Mouse (Mus musculus) heart, embryonic 15.5 days (tissue): ENCODE measurements around the gene Lin28a. TPM values are rescaled to one million over a fixed set of nuclear protein-coding genes. Genes with fewer than 3 reads are reported as not detected.

Experiments used
- ATAC-seq: fragments of 200-750 bp; cut with Nextera tagmentation; replicated peaks from 2 replicates; pipeline ENCODE4 v1.8.0; 2017; ENCODE audit warnings: low read depth, moderate TSS enrichment; ENCODE audit not compliant: insufficient number of reproducible peaks, insufficient read depth, low FRiP score
- H3K27ac ChIP-seq: fragments of 300-500 bp; sonication (generic); 2 replicates; pipeline ENCODE4 v1.5.1; 2015; ENCODE audit warnings: mild to moderate bottlenecking, inconsistent platforms
- H3K27me3 ChIP-seq: fragments of 300-500 bp; sonication (generic); 2 replicates; pipeline ENCODE4 v1.6.1; 2015; ENCODE audit warnings: inconsistent platforms
- H3K36me3 ChIP-seq: fragments of 300-500 bp; sonication (generic); 2 replicates; pipeline ENCODE4 v1.6.1; 2015; ENCODE audit warnings: mild to moderate bottlenecking, inconsistent platforms
- H3K4me1 ChIP-seq: fragments of 300-500 bp; sonication (generic); replicated peaks from 2 replicates; pipeline ENCODE4 v1.6.1; 2015; ENCODE audit warnings: inconsistent platforms
- H3K4me2 ChIP-seq: fragments of 300-500 bp; sonication (generic); 2 replicates; pipeline ENCODE4 v1.6.1; 2015; ENCODE audit warnings: inconsistent platforms, mild to moderate bottlenecking, moderate library complexity
- H3K4me3 ChIP-seq: fragments of 300-500 bp; sonication (generic); 2 replicates; pipeline ENCODE4 v1.5.1; 2015; ENCODE audit warnings: mild to moderate bottlenecking, inconsistent platforms
- H3K9ac ChIP-seq: fragments of 300-500 bp; sonication (generic); 2 replicates; pipeline ENCODE4 v1.6.1; 2015; ENCODE audit warnings: mild to moderate bottlenecking, inconsistent platforms
- H3K9me3 ChIP-seq: fragments of 300-500 bp; sonication (generic); replicated peaks from 2 replicates; pipeline ENCODE4 v1.6.1; 2016; ENCODE audit warnings: inconsistent platforms
- WGBS: fragments of 180-500 bp; shearing (Covaris S2); methylation state at CpG from one replicate; pipeline ENCODE4 v1.1.7; 2015; ENCODE audit warnings: mixed read lengths; 5-methylcytosine and 5-hydroxymethylcytosine counted together
- polyA plus RNA-seq: library from polyadenylated mRNA; unstranded; fragments of >200 nt; fragmentation: Nextera tagmentation; extraction: Ambion mirVana; gene quantifications from 2 replicates; pipeline ENCODE4 v1.2.1, GENCODE M21; 2015

Lin28a gene
- polyA plus RNA-seq, 1 experiment from 2014 or later = 0.19 TPM

DNA sequence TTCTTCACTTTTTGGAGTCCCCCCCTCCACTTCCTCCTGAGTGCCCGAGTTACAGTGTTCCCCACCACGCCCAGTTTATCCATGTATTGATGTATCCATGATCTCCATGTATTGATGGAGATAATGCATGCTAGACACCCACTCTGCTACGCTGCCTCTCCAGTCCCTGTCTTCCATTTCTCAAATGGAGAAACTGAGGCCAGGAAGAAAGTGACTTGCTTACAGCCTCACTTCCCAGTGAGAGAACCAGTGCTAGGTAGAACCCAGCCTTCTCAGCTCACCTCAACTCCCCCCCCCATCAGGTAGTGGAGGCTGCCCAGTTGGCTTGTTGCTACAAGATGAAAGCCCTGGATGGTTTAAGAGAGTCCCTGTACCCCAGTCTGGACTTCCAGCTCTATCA lies 34.9 kb upstream of the Lin28a start, which contains the start of gene Zfp683:
Gene Zfp683 (plus strand): TSS at position 301 of the 400 bp plus-strand sequence.
- H3K4me3 ChIP-seq = no peak within 1 kb of the TSS
- WGBS = 88% methylated on average over 3 of the region's 3 CpGs

DNA sequence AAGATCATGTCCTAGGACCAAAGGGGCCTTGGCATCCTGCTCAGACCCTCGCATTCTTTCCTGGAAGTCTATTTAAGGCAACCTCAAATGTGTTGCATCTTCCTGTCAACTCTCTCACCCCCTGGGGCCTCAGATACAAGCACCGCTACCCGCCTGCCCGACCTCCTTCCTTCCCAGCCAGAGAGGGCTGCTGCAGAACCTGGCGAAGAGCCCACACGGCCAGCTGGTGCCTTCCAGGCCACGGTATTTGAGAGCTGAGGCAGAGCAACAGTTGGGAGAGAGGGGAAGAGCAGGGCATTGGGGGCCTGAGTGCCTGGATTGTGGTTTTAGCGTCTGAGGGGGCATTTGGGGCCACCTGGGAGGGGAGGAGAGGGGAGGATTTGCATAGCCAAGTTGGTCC lies 33.9 kb upstream of the Lin28a start:
- Histone ChIP-seq H3K27ac (peak overlapping the region; percentile 32), H3K9me3 (no peaks in the 10 kb centered on the region), H3K4me1 (peaks cover 15% of the 10 kb centered on the region), H3K36me3 (no peaks in the 10 kb centered on the region), H3K4me3 (no peak overlapping the region), H3K9ac (no peak overlapping the region), H3K4me2 (0 out of 2 replicates have a peak overlapping the region, but pooled peaks have one; percentile 3), H3K27me3 (peaks cover 5% of the 10 kb centered on the region)
- ATAC-seq = peak; percentile 63; the same call in 1 of the 2 replicates
- WGBS = 2% methylated on average over 8 of the region's 8 CpGs

More for the DNA sequence above, 34.9 kb upstream of the Lin28a start, which contains the start of gene Zfp683:
- Histone ChIP-seq H3K27me3 (peaks cover 5% of the 10 kb centered on the region), H3K36me3 (no peaks in the 10 kb centered on the region), H3K9ac (no peak within 1 kb of the TSS), H3K4me1 (peaks cover 13% of the 10 kb centered on the region), H3K27ac (peak within 1 kb of the TSS; percentile 32), H3K4me2 (0 out of 2 replicates have a peak within 1 kb of the TSS, but pooled peaks have one; percentile 3), H3K9me3 (no peaks in the 10 kb centered on the region)
- no peak for ATAC-seq

DNA sequence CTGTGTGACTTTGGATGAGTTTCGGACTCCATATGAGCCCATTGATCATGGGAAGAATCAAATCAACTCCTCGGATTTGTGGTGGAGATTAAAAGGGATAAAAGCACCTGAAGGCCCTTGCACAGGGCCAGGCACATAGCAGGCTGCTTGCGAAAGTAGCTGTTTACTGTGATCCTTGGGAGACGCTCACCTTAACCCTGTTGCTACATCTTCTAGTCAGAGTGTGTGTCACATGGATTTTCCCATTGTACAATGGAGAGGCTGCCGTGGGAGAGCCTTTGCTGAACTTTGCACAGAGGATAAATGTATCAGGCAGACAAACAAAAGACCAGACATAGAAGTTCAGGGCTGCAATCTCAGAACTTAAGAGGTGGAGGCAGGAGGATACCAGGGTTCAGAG lies 33.3 kb upstream of the Lin28a start:
- no peaks in the 10 kb centered on the region for H3K36me3 ChIP-seq
- ATAC-seq = no peak
- H3K4me3 ChIP-seq = no peak overlapping the region
- no peak overlapping the region for H3K4me2 ChIP-seq
- H3K27ac ChIP-seq = peak overlapping the region; percentile 32; the same call in 1 of the 2 replicates
- WGBS = 84% methylated on average over 5 of the region's 5 CpGs
- H3K9me3 ChIP-seq = no peaks in the 10 kb centered on the region
- H3K27me3 ChIP-seq = peaks cover 5% of the 10 kb centered on the region
- no peak overlapping the region for H3K9ac ChIP-seq
- peaks cover 15% of the 10 kb centered on the region for H3K4me1 ChIP-seq

DNA sequence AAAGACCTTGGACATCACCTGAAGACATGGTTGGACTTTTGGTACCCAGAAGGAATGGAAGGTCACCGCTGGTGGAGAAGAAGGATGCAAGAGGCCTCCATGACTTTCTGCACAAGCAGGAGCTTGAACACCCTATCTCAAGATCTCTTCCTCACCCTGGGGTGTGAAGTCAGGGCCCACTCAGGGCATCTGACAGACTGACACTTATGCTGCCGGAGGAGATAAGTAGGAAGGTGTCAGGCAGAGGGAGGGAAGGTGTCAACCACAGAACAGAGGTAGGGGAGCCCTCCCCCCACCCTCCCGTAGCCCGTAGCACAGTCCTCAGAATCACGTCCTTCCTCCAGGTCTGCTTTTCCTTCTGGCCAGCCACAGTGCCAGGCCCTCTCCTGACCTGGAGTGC lies 29.0 kb upstream of the Lin28a start:
- no peak overlapping the region for H3K9ac ChIP-seq
- no peak for ATAC-seq
- WGBS = 30% methylated on average over 5 of the region's 5 CpGs
- no peaks in the 10 kb centered on the region for H3K27me3 ChIP-seq
- no peak overlapping the region for H3K4me3 ChIP-seq
- no peaks in the 10 kb centered on the region for H3K9me3 ChIP-seq
- H3K27ac ChIP-seq = no peak overlapping the region
- H3K4me2 ChIP-seq = no peak overlapping the region
- H3K4me1 ChIP-seq = peaks cover 10% of the 10 kb centered on the region
- H3K36me3 ChIP-seq = no peaks in the 10 kb centered on the region

DNA sequence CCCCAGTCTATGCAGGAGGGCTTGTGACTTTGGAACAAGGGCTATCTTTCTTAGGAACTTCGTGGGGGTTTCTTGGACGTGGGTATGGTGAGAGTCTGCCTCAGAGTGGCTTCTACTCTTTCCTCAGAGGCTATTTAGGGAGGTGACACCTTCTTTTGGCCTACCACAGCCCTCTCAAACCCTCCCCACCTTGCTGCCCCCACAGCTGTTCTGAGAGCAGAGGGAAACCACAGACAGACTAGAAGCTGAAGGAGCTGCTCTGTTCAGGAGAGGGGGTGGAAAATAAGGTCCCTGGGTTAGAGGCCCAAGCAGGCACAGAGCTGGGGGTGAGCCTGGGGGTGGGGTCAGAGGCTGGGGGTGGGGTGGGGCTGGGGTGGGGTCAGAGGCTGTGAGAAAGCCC lies 24.4 kb upstream of the Lin28a start:
- no peak overlapping the region for H3K27ac ChIP-seq
- H3K4me3 ChIP-seq = no peak overlapping the region
- no peak overlapping the region for H3K9ac ChIP-seq
- H3K4me2 ChIP-seq = no peak overlapping the region
- WGBS = 34% methylated on average over 2 of the region's 2 CpGs
- no peaks in the 10 kb centered on the region for H3K9me3 ChIP-seq
- H3K27me3 ChIP-seq = no peaks in the 10 kb centered on the region
- H3K36me3 ChIP-seq = no peaks in the 10 kb centered on the region
- 0 out of 2 replicates have a peak, but pooled peaks cover 6% of the 10 kb centered on the region for H3K4me1 ChIP-seq
- no peak for ATAC-seq

DNA sequence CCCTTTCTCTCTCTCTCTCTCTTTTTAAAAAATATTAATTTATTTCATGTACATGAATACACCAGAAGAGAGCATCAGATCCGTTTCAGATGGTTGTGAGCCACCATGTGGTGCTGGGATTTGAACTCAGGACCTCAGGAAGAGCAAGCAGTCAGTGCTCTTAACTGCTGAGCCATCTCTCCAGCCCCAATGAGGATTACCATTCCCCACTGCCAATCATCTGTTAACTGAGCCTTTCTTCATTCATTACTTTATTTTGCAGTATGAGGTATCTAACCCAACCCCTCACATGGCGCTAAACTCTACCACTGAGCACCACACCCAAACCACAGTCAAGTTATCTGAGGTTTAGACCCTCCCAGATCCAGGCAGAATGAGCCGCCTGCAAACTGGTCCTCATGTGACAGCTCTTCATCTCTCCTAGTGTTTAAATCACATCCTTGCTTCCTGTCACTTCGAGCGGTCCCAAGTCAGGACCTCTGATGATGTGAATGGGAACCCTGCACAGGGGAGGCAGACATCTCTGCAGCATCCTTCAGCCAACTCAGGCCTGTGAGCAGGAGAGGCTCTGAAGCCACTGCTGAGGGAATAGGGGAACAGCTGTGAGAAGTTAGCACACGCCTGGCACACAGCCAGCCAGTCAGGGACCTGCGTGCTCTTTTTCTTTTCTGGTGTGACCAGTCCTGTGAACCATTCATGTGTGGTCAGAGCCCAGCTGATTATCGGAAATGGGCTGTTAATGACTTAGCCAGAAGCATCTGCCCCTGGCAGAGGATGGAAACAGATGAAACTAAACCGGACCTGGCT lies 22.9 kb upstream of the Lin28a start:
- no peak overlapping the region for H3K27ac ChIP-seq
- H3K9ac ChIP-seq = no peak overlapping the region
- 0 out of 2 replicates have a peak, but pooled peaks cover 3% of the 10 kb centered on the region for H3K4me1 ChIP-seq
- no peaks in the 10 kb centered on the region for H3K36me3 ChIP-seq
- H3K27me3 ChIP-seq = no peaks in the 10 kb centered on the region
- WGBS = 38% methylated on average over 9 of the region's 9 CpGs
- no peaks in the 10 kb centered on the region for H3K9me3 ChIP-seq
- no peak overlapping the region for H3K4me2 ChIP-seq
- no peak overlapping the region for H3K4me3 ChIP-seq
- 0 out of 2 replicates have a peak, but pooled peaks have one; percentile 31 for ATAC-seq

DNA sequence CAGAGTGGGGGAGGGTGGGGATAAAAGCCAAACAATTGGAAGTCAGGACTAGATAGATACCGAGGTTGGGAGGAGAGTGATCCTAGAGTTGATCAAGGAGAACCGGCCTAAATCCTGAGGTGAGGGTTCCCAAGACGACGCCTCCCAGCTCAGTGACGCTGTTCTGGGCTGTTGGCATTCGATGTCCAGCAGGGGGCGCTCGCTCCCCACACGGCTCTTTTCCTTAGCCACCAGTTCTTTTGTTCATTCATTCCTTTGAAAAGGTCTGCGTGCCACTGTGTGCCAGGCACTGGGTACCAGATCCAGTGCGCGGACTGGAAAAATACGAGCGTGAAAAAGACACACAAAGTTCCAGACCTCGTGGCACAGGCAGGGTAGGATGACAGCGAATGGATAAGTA lies 17.3 kb upstream of the Lin28a start:
- no peak for ATAC-seq
- WGBS = 4% methylated on average over 16 of the region's 16 CpGs
- H3K9me3 ChIP-seq = no peaks in the 10 kb centered on the region
- H3K36me3 ChIP-seq = no peaks in the 10 kb centered on the region
- no peak overlapping the region for H3K9ac ChIP-seq
- H3K27me3 ChIP-seq = no peaks in the 10 kb centered on the region
- H3K4me1 ChIP-seq = no peaks in the 10 kb centered on the region
- H3K4me3 ChIP-seq = no peak overlapping the region
- H3K4me2 ChIP-seq = no peak overlapping the region
- H3K27ac ChIP-seq = no peak overlapping the region

DNA sequence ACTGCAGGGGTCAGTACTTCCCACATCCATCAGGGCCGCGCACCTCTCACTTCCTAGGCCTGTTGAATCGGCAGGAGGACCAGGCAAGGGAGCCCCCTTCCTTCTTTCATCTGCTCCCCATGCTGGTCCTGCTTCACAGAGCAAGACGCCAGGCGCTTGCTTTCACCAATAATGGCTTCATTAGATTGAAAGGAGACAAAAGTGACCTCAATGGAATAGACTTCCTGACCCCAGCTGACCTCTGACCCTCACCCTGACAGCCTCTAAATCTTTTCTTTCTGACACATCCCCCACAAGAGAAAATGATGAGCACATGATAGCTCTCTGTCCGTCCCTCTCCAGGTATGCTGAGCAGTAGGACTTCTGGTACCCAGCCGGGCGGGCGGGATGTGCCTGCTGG lies 7.2 kb upstream of the Lin28a start:
- H3K4me3 ChIP-seq = no peak overlapping the region
- WGBS = 69% methylated on average over 9 of the region's 9 CpGs
- H3K36me3 ChIP-seq = no peaks in the 10 kb centered on the region
- H3K27me3 ChIP-seq = no peaks in the 10 kb centered on the region
- no peak for ATAC-seq
- no peak overlapping the region for H3K9ac ChIP-seq
- no peak overlapping the region for H3K4me2 ChIP-seq
- no peak overlapping the region for H3K27ac ChIP-seq
- no peaks in the 10 kb centered on the region for H3K4me1 ChIP-seq
- no peaks in the 10 kb centered on the region for H3K9me3 ChIP-seq

DNA sequence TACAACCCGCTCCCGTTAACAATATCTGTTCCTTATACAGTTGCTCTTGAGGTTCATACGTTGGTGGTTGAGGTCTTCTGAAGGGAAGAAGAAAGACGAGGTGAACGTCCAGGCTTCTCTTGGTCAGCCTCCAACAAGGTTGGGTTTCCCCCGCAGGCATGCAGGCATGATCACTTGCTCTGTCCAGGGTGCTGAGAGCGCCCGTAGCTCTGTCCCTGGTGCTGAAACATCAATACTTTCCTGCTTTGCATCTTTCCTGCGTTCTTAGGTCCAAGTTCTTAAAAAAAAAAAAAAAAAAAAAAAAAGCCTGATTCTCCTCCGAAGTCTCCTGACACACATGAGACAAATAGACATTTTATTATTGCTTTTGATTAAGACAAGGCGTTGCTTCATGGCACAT lies 2.0 kb upstream of the Lin28a start:
- WGBS = 4% methylated on average over 11 of the region's 11 CpGs
- H3K4me1 ChIP-seq = peaks cover 16% of the 10 kb centered on the region
- H3K27ac ChIP-seq = no peak overlapping the region
- no peak overlapping the region for H3K4me2 ChIP-seq
- no peaks in the 10 kb centered on the region for H3K9me3 ChIP-seq
- H3K27me3 ChIP-seq = peaks cover 48% of the 10 kb centered on the region
- no peak overlapping the region for H3K4me3 ChIP-seq
- no peak overlapping the region for H3K9ac ChIP-seq
- ATAC-seq = no peak
- no peaks in the 10 kb centered on the region for H3K36me3 ChIP-seq

DNA sequence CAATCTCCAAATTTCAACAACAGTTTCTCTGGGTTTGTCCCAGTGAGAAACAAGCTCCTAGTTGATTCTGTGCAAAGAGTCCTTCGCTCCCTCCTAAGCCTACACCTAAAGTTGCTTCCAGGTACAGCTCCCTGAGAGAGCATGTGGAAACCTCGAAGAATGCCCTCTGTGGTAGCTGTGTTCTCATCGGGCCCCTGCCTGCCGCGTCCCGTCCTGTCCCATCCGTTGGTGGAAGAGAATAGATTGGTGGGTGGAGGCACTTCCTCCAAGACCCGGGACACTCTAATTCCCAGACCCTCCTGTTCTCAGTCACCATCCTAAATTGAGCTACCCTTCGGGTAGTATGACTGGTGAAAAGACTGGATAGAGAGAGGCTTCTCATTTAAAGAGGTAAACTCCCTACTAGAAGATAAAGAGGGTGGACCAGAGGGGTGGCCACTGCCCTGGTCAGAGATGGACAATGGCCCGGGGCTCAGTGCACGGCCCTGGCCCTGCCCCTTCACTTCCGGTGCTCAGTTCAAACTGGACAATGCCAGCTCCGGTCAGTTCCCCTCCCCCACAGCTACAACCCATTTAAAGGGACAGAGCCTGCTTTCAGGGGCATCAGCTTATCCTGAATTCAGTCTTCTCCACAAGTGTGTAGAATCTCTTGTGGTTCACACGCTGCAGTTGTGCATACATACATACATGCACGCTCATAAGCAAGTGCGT lies 1.2 kb upstream of the Lin28a start:
- H3K4me1 ChIP-seq = peaks cover 16% of the 10 kb centered on the region
- peaks cover 50% of the 10 kb centered on the region for H3K27me3 ChIP-seq
- H3K9me3 ChIP-seq = no peaks in the 10 kb centered on the region
- no peak overlapping the region for H3K4me3 ChIP-seq
- H3K9ac ChIP-seq = no peak overlapping the region
- H3K27ac ChIP-seq = no peak overlapping the region
- H3K4me2 ChIP-seq = no peak overlapping the region
- no peaks in the 10 kb centered on the region for H3K36me3 ChIP-seq
- 3% methylated on average over 16 of the region's 16 CpGs for WGBS
- no peak for ATAC-seq

DNA sequence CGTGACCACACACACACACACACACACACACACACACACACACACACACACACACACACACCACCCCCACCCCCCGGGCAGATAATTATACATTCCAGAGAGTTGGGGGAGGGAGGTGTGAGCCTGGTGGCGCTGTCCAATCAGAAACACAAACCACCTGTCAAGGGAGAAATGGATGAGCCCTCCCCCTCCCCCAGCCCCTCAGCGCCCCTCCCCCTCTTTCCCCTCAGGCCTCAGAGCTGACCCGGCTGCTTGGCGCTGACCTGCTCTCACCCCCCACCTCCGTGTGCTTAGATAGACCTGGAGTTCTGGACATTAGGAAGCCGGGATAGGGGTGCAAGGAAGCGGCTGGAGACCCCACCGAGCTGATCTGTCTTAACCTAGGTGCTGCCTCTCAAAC lies 569 bp upstream of the Lin28a start:
- WGBS = 1% methylated on average over 7 of the region's 10 CpGs

More for the DNA sequence above, 569 bp upstream of the Lin28a start:
- no peak overlapping the region for H3K9ac ChIP-seq
- H3K4me1 ChIP-seq = peaks cover 16% of the 10 kb centered on the region
- no peak overlapping the region for H3K4me2 ChIP-seq
- no peak overlapping the region for H3K27ac ChIP-seq
- peaks cover 50% of the 10 kb centered on the region for H3K27me3 ChIP-seq
- H3K4me3 ChIP-seq = no peak overlapping the region
- H3K36me3 ChIP-seq = no peaks in the 10 kb centered on the region
- no peaks in the 10 kb centered on the region for H3K9me3 ChIP-seq
- ATAC-seq = no peak
